Mouse (Mus musculus) embryonic facial prominence, embryonic 15.5 days (tissue): ENCODE results near the gene Szrd1. TPM values are rescaled to one million over a fixed set of nuclear protein-coding genes. Genes with fewer than 3 reads are reported as not detected.

Experiments used
- ATAC-seq: fragments of 200-750 bp; cut with Nextera tagmentation; 2 replicates; pipeline ENCODE4 v1.8.0; 2017; ENCODE audit warnings: low read depth, moderate TSS enrichment; ENCODE audit not compliant: insufficient number of reproducible peaks, low FRiP score, low TSS enrichment
- H3K27ac ChIP-seq: fragments of 300-500 bp; sonication (generic); replicated peaks from 2 replicates; pipeline ENCODE4 v1.5.1; 2015; ENCODE audit warnings: mild to moderate bottlenecking, inconsistent platforms
- H3K27me3 ChIP-seq: fragments of 300-500 bp; sonication (generic); 2 replicates; pipeline ENCODE4 v1.6.1; 2015; ENCODE audit warnings: inconsistent platforms
- H3K36me3 ChIP-seq: fragments of 300-500 bp; sonication (generic); 2 replicates; pipeline ENCODE4 v1.6.1; 2015; ENCODE audit warnings: mild to moderate bottlenecking, inconsistent platforms
- H3K4me1 ChIP-seq: fragments of 300-500 bp; sonication (generic); 2 replicates; pipeline ENCODE4 v1.6.1; 2015; ENCODE audit warnings: inconsistent platforms
- H3K4me2 ChIP-seq: fragments of 300-500 bp; sonication (generic); replicated peaks from 2 replicates; pipeline ENCODE4 v1.6.1; 2015; ENCODE audit warnings: mild to moderate bottlenecking, inconsistent platforms
- H3K4me3 ChIP-seq: fragments of 300-500 bp; sonication (generic); replicated peaks from 2 replicates; pipeline ENCODE4 v1.5.1; 2015; ENCODE audit warnings: mild to moderate bottlenecking, inconsistent platforms
- H3K9ac ChIP-seq: fragments of 300-500 bp; sonication (generic); 2 replicates; pipeline ENCODE4 v1.6.1; 2015; ENCODE audit warnings: inconsistent platforms
- H3K9me3 ChIP-seq: fragments of 300-500 bp; sonication (generic); replicated peaks from 2 replicates; pipeline ENCODE4 v1.6.1; 2016; ENCODE audit warnings: inconsistent platforms
- WGBS: fragments of 180-500 bp; shearing (Covaris S2); methylation state at CpG from one replicate; pipeline ENCODE4 v1.1.7; 2015; 5-methylcytosine and 5-hydroxymethylcytosine counted together
- polyA plus RNA-seq: library from polyadenylated mRNA; unstranded; fragments of >200 nt; fragmentation: Nextera tagmentation; extraction: Ambion mirVana; gene quantifications from 2 replicates; pipeline ENCODE4 v1.2.1, GENCODE M21; 2015

Gene Szrd1
- polyA plus RNA-seq, 1 experiment from 2014 or later = 43.9 TPM

DNA sequence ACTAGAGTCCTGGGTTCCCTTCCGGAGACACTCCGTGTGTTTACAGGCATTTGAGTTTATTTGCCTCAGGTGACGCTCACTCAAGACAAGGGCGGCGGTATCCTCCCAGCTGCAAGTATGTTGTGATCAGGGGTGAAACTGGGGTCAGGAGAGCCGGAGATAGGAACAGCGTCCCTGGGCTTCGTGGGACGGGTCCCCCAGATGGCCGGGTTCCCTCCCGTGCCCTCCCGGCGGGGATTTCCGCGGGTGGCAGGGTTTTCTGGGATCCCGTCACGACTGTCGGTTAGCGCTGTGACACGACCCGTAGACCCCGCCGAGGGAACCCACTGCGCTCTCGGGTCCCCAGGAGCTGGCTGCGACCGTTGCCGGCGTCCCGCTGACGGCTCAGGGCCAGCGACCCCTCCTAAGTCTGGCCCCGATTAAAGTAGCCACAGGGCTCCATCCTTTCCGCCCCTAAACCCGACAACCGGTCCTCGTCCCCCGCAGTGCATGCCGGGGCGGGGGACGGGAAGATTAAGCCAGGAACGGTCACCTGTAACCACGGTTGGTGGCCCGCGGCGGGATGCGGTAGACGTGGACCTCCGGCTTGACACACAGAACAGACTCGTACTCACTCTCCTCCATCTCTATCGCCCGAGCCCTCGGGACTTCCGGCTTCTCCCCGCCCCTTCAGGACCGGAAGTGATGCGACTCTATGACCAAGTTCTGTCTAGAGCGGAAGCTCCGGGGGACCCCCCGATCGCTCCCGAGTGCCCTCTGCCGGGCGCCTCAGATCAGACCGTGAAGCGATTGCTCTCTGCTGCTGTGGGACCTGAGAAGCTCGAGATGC lies 61.7 kb downstream of the Szrd1 start, which contains the start of gene Necap2:
Gene Necap2, minus strand, starts transcription at position 677 of the 829 bp plus-strand sequence.
- H3K36me3 ChIP-seq = peaks cover 14% of the 10 kb centered on the region
- H3K4me1 ChIP-seq = peaks cover 24% of the 10 kb centered on the region
- H3K4me2 ChIP-seq = peak within 1 kb of the TSS; percentile 95
- H3K9ac ChIP-seq = peak within 1 kb of the TSS; percentile 93
- peak within 1 kb of the TSS; percentile 95 for H3K4me3 ChIP-seq
- H3K27me3 ChIP-seq = no peaks in the 10 kb centered on the region
- WGBS = under 1% methylated on average over 67 of the region's 67 CpGs
- no peaks in the 10 kb centered on the region for H3K9me3 ChIP-seq
- H3K27ac ChIP-seq = peak within 1 kb of the TSS; percentile 63
- peak; percentile 91 for ATAC-seq

DNA sequence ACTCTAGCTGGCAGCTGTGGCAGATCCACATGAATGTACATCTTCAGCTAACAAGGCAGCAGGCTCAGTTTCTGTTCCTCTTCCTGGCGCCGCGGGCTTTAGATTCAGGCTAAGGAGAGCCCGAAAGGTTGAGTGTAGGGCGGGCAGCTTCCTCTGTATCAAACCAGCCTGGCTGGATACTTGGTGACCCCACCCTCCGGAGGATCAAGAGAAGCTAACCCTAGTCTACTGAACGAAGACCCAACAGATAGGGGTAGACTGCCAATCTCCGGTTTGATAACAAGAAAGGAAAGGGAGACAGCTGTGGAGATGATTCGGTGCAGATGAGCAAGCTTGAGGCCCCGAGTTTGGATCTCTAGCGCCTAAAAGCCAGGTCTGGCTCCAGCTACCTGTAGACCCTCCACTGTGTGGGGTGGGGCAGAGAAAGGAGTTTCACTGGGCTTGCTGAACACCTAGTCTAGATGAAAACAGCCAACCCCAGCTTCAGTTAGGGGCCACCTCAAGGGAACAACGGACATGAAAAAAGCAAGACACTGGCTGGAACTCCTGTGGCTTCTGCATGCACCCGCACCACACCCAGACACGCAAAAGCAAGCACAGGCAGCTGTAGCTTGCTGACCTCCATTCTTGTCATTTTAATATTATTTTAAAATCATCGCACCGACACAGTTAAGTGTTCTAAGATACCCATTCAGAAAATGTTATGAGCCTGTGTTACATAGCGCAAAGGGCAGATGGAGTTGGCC lies 62.6 kb downstream of the Szrd1 start:
- Histone ChIP-seq H3K4me2 (peak overlapping the region; percentile 95), H3K4me1 (peaks cover 24% of the 10 kb centered on the region), H3K9me3 (no peaks in the 10 kb centered on the region), H3K36me3 (peaks cover 24% of the 10 kb centered on the region), H3K9ac (peak overlapping the region; percentile 93), H3K27me3 (no peaks in the 10 kb centered on the region), H3K4me3 (peak overlapping the region; percentile 95), H3K27ac (0 out of 2 replicates have a peak overlapping the region, but pooled peaks have one; percentile 30)
- no peak for ATAC-seq
- 76% methylated on average over 17 of the region's 17 CpGs for WGBS

DNA sequence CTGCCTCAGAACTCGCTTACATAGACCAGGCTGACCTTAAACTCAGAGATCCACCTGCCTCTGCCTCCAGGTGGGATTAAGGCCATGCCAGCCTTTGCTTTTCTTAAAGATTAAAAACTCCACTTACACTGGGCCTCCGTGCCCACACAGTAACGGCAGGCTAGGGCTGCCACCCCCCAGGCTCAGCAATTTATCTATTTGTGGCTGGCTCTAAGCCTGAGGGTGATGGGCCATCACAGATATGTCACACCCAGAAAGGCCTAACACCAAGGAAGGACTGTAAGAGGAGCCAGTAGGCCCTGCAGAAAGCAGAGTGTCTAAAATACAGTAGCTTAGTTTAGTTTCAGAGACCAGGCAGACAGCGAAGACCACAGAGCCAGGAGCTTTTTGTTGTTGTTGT lies 65.5 kb downstream of the Szrd1 start:
- Histone ChIP-seq H3K27me3 (no peaks in the 10 kb centered on the region), H3K27ac (no peak overlapping the region), H3K4me3 (no peak overlapping the region), H3K9me3 (no peaks in the 10 kb centered on the region), H3K4me2 (no peak overlapping the region), H3K36me3 (peaks cover 50% of the 10 kb centered on the region), H3K9ac (no peak overlapping the region), H3K4me1 (peaks cover 24% of the 10 kb centered on the region)
- WGBS = 90% methylated on average over 4 of the region's 4 CpGs
- ATAC-seq = no peak

DNA sequence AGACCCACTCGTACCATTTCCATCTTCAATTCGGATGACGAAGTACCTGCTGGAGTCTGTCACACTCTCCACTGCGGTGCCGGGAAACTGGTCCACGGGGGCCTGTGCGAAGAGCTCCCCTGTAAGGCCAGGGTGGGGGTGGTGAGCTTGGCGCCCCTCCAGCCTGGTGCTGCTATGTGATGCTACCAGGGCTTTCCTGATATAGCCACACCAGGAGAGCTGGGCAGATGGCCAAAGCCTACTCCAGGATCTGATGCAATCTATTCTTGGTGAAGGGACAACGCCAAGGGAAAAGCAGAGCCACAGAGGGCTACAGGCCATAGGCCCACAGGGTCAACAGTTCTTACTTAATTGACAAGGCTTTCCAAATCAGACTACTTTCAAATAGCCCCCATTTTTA lies 65.9 kb downstream of the Szrd1 start:
- peaks cover 54% of the 10 kb centered on the region for H3K36me3 ChIP-seq
- no peaks in the 10 kb centered on the region for H3K9me3 ChIP-seq
- H3K27ac ChIP-seq = no peak overlapping the region
- no peak overlapping the region for H3K9ac ChIP-seq
- ATAC-seq = no peak
- no peak overlapping the region for H3K4me3 ChIP-seq
- no peak overlapping the region for H3K4me2 ChIP-seq
- H3K27me3 ChIP-seq = no peaks in the 10 kb centered on the region
- WGBS = 83% methylated on average over 9 of the region's 9 CpGs
- peaks cover 24% of the 10 kb centered on the region for H3K4me1 ChIP-seq

DNA sequence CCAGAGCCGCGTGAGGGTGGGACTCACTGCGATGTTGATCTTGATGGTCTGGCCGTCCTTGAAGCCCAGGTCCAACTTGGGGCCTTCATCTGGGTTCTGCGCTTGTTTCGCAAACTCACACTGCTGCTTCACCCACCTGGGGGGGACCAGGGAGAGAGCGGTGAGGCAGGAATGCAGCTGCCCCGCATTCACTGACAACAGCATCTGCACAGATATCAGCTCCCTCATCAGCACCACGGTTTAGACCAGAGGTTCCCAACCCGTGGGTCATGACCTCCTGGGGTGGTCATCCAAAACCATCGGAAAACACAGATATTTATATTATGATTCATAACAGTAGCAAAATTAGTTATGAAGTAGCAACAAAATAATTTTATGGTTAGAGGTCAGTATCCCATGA lies 67.1 kb downstream of the Szrd1 start:
- no peak for ATAC-seq
- Histone ChIP-seq H3K9ac (no peak overlapping the region), H3K4me3 (no peak overlapping the region), H3K9me3 (no peaks in the 10 kb centered on the region), H3K27me3 (no peaks in the 10 kb centered on the region), H3K4me1 (peaks cover 23% of the 10 kb centered on the region), H3K4me2 (no peak overlapping the region), H3K27ac (no peak overlapping the region), H3K36me3 (peaks cover 66% of the 10 kb centered on the region)
- 91% methylated on average over 11 of the region's 11 CpGs for WGBS

DNA sequence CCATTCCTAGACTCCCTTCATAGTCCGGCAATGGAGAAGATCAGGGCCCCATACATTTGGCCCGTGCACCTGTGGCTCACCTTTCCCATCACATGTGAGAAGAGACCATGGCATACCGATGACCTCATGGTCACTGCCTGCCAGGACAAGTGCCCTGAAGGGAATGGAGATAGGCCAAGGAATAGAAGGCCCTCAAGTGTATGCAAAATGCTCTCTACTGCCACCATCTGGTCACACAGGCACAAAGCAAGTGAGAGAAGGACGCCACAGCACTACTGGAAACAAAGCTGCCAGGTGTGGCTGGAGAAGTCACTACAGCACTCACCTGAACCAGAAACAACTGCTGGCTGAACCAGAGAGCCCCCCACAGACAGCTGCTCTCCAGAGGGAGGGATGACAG lies 69.8 kb downstream of the Szrd1 start:
- Histone ChIP-seq H3K27ac (no peak overlapping the region), H3K4me1 (0 out of 2 replicates have a peak, but pooled peaks cover 12% of the 10 kb centered on the region), H3K36me3 (peaks cover 88% of the 10 kb centered on the region), H3K9ac (no peak overlapping the region), H3K4me3 (no peak overlapping the region), H3K9me3 (no peaks in the 10 kb centered on the region), H3K27me3 (no peaks in the 10 kb centered on the region), H3K4me2 (no peak overlapping the region)
- 60% methylated on average over 4 of the region's 4 CpGs for WGBS
- no peak for ATAC-seq

DNA sequence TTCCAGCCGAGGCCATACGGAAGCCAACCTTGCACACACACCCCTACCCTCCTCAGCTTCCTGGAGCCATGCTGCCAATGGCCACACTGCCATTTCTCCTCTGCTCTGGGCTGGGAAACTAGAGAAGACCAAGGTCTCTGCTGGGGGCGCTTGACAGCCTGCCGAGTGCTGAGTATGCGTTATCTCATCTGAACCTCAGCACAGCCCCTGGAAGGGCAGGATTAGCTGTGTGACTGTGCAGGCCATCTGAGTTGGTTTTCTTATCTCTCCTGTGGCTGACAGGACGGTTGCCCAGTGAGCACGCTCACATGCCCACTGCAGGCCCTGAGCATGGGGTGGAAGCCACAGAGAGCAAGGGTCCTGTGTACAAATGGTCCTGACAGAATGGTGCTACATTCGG lies 70.9 kb downstream of the Szrd1 start:
- H3K36me3 ChIP-seq = peaks cover 81% of the 10 kb centered on the region
- H3K4me2 ChIP-seq = no peak overlapping the region
- no peak overlapping the region for H3K4me3 ChIP-seq
- H3K4me1 ChIP-seq = 0 out of 2 replicates have a peak, but pooled peaks cover 8% of the 10 kb centered on the region
- 88% methylated on average over 8 of the region's 8 CpGs for WGBS
- H3K9ac ChIP-seq = no peak overlapping the region
- H3K27ac ChIP-seq = no peak overlapping the region
- no peaks in the 10 kb centered on the region for H3K27me3 ChIP-seq
- no peak for ATAC-seq
- no peaks in the 10 kb centered on the region for H3K9me3 ChIP-seq

DNA sequence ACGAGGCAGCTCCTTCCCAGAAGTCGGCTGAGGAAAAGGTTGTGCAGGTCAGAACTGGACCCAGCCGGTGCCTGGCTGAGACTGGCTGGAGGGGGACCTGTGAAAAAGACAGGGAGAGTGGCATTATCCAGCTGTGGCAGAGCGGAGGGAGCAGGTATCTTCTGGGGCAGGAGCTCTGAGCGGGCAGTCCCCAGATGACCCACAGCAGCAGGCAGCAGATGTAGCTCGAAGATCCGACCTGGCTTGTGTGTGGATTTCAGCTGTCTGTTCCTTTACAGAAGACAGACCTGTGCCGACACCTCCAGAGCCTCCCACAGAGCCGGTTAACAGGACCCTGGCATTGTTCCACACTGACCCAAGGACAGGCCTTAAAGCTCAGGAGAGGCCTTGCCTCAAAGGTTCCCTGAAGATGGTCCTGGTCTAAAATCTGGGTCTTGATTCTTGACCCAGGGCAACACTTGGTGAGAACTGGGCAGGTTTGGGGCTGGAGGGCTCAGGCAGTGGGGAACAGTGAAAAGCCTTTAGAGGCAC lies 72.0 kb downstream of the Szrd1 start:
- Histone ChIP-seq H3K4me3 (no peak overlapping the region), H3K27me3 (no peaks in the 10 kb centered on the region), H3K4me2 (no peak overlapping the region), H3K27ac (peak overlapping the region; percentile 58; the same call in 1 of the 2 replicates), H3K9me3 (no peaks in the 10 kb centered on the region), H3K9ac (no peak overlapping the region), H3K36me3 (peaks cover 71% of the 10 kb centered on the region), H3K4me1 (0 out of 2 replicates have a peak, but pooled peaks cover 7% of the 10 kb centered on the region)
- 85% methylated on average over 9 of the region's 9 CpGs for WGBS
- no peak for ATAC-seq

DNA sequence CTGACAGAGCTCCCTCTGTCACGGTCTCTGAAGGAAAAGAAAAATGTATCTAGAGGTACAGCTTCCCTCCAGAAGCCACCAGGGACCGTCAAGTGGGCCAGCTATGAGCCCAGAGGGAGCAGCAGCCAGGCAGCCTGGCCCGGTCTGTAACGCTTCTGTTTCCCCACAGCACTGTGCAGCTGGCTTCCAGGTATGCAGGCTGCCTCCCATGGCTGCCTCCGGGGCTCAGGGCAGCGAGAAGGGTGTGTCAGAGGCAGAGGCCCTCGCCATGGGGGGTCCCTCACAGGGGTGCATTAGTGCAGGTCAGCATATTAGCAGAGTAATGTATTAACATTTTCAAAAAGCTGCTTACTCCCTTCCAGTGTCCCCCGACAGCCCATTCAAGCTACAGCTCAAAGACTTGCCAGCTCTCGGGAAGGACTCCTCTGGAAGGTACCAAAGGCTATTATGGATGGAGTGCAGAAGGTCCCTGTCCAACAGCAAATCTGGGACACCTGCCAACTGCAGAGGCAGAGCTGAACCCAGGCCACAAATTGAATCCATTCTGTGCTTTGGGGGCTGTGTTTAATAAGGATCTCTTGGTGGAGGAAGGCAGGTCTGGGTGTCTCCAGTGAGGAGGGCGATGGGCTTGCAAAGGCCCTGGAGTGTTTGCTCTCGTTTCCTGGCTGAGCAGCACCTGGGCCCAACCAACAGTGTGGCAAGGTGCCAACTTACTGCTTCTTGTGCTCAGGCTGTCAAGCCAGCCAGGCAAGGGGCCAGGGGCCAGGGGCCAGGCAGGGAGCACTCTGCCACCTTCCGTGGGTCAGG lies 72.7 kb downstream of the Szrd1 start:
- no peaks in the 10 kb centered on the region for H3K9me3 ChIP-seq
- H3K27me3 ChIP-seq = no peaks in the 10 kb centered on the region
- H3K36me3 ChIP-seq = peaks cover 64% of the 10 kb centered on the region
- peak overlapping the region; percentile 58; the same call in 1 of the 2 replicates for H3K27ac ChIP-seq
- H3K4me1 ChIP-seq = 0 out of 2 replicates have a peak, but pooled peaks cover 7% of the 10 kb centered on the region
- no peak overlapping the region for H3K4me3 ChIP-seq
- H3K4me2 ChIP-seq = no peak overlapping the region
- 64% methylated on average over 12 of the region's 12 CpGs for WGBS
- ATAC-seq = peak; percentile 14; the same call in 1 of the 2 replicates
- no peak overlapping the region for H3K9ac ChIP-seq

DNA sequence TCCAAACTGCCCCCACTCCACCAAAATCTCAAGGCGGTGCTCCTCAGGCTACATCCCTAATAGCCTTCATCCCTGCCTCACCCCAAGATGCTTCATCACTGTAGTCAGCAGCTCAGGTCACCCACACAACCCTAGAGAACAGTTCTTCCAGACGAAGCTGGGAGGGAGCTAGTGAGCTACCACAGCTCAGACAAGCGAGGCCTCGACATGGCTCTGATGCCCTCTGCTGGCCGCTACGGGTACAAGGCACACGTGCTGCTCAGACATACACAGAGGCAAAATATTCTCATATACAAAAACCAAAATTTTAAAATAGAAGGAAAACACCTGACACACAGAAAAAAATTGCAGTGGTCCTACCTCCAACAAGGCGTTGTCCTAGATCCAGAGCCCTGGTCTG lies 74.5 kb downstream of the Szrd1 start:
- Histone ChIP-seq H3K4me1 (peaks cover 13% of the 10 kb centered on the region; the same call in 1 of the 2 replicates), H3K9ac (no peak overlapping the region), H3K27me3 (no peaks in the 10 kb centered on the region), H3K4me2 (no peak overlapping the region), H3K27ac (no peak overlapping the region), H3K9me3 (no peaks in the 10 kb centered on the region), H3K36me3 (peaks cover 48% of the 10 kb centered on the region), H3K4me3 (no peak overlapping the region)
- WGBS = 6% methylated on average over 8 of the region's 8 CpGs
- ATAC-seq = no peak
